Mouse (Mus musculus): ENCODE results near the gene Samd15.

GRCm38 (mm10) chr12:87217596-87217995 is 18.1 kb downstream of the Samd15 start:
- TF ChIP-seq CTCF (conservative IDR thresholded peaks at IDR 0.05; ENCODE audit: insufficient read depth, insufficient read length, low read depth, low read length) = no peak
- no peak for TF ChIP-seq POLR2A (IDR thresholded peaks at IDR 0.05; ENCODE audit: low read depth, low read length)
